Mouse (Mus musculus) forebrain, embryonic 16.5 days (tissue): ENCODE measurements around the gene Wnk2. TPM values are rescaled to one million over a fixed set of nuclear protein-coding genes. Genes with fewer than 3 reads are reported as not detected.

Experiments used
- ATAC-seq: fragments of 200-750 bp; cut with Nextera tagmentation; 2 replicates; pipeline ENCODE4 v1.8.0; 2017; ENCODE audit warnings: mild to moderate bottlenecking, moderate library complexity
- H3K27ac ChIP-seq: fragments of 300-500 bp; sonication (generic); 2 replicates; pipeline ENCODE4 v1.5.1; 2014; ENCODE audit warnings: low read length, control low read depth
- H3K27me3 ChIP-seq: fragments of 300-500 bp; sonication (generic); replicated peaks from 2 replicates; pipeline ENCODE4 v1.6.1; 2014; ENCODE audit warnings: low read length; ENCODE audit not compliant: control insufficient read depth, insufficient read depth
- H3K36me3 ChIP-seq: fragments of 300-500 bp; sonication (generic); 2 replicates; pipeline ENCODE4 v1.6.1; 2014; ENCODE audit not compliant: control insufficient read depth, insufficient read depth
- H3K4me1 ChIP-seq: fragments of 300-500 bp; sonication (generic); replicated peaks from 2 replicates; pipeline ENCODE4 v1.6.1; 2014; ENCODE audit warnings: low read length; ENCODE audit not compliant: control insufficient read depth, insufficient read depth
- H3K4me2 ChIP-seq: fragments of 300-500 bp; sonication (generic); 2 replicates; pipeline ENCODE4 v1.6.1; 2014; ENCODE audit warnings: mild to moderate bottlenecking, low read length, control low read depth
- H3K4me3 ChIP-seq: fragments of 300-500 bp; sonication (generic); replicated peaks from 2 replicates; pipeline ENCODE4 v1.5.1; 2014; ENCODE audit warnings: mild to moderate bottlenecking, low read length, control low read depth
- H3K9ac ChIP-seq: fragments of 300-500 bp; sonication (generic); replicated peaks from 2 replicates; pipeline ENCODE4 v1.6.1; 2014; ENCODE audit warnings: low read depth, low read length, control low read depth
- H3K9me3 ChIP-seq: fragments of 300-500 bp; sonication (generic); 2 replicates; pipeline ENCODE4 v1.6.1; 2016; ENCODE audit warnings: low read length; ENCODE audit not compliant: control insufficient read depth
- WGBS: fragments of 180-500 bp; shearing (Covaris S2); extraction: QIAGEN DNeasy Blood & Tissue Kit; methylation state at CpG from one replicate; pipeline ENCODE4 v1.1.7; 2014; 5-methylcytosine and 5-hydroxymethylcytosine counted together
- polyA plus RNA-seq: library from polyadenylated mRNA; unstranded; fragments of >200 nt; fragmentation: Nextera tagmentation; extraction: Ambion mirVana; gene quantifications from 2 replicates; pipeline ENCODE4 v1.2.1, GENCODE M21; 2015

Gene Wnk2
- polyA plus RNA-seq, 1 experiment from 2014 or later, result 21.3 TPM

- Histone ChIP-seq H3K9ac (no peak overlapping the region), H3K27me3 (no peaks in the 10 kb centered on the region), H3K4me1 (no peaks in the 10 kb centered on the region), H3K4me2 (no peak overlapping the region), H3K27ac (no peak overlapping the region), H3K4me3 (no peak overlapping the region), H3K9me3 (no peaks in the 10 kb centered on the region), H3K36me3 (peaks cover 6% of the 10 kb centered on the region; the same call in 1 of the 2 replicates)
- no peak; the same call in 1 of the 2 replicates for ATAC-seq
- 87% methylated on average over 11 of the region's 11 CpGs for WGBS
Measured at GRCm38 (mm10) chr13:49076196-49076595, 71.6 kb downstream of the Wnk2 start.

GRCm38 (mm10) chr13:49075377-49075776 lies 72.4 kb downstream of the Wnk2 start:
- H3K4me3 ChIP-seq, result no peak overlapping the region
- H3K9me3 ChIP-seq, result no peaks in the 10 kb centered on the region
- no peaks in the 10 kb centered on the region for H3K4me1 ChIP-seq
- no peak overlapping the region for H3K9ac ChIP-seq
- 88% methylated on average over 3 of the region's 3 CpGs for WGBS
- peaks cover 9% of the 10 kb centered on the region; the same call in 1 of the 2 replicates for H3K36me3 ChIP-seq
- no peak for ATAC-seq
- no peak overlapping the region for H3K27ac ChIP-seq
- no peak overlapping the region for H3K4me2 ChIP-seq
- no peaks in the 10 kb centered on the region for H3K27me3 ChIP-seq

GRCm38 (mm10) chr13:49073295-49073694 lies 74.5 kb downstream of the Wnk2 start:
- H3K4me3 ChIP-seq, result no peak overlapping the region
- H3K4me1 ChIP-seq, result no peaks in the 10 kb centered on the region
- H3K27me3 ChIP-seq, result no peaks in the 10 kb centered on the region
- WGBS, result 79% methylated on average over 6 of the region's 6 CpGs
- peaks cover 16% of the 10 kb centered on the region for H3K36me3 ChIP-seq
- H3K9me3 ChIP-seq, result no peaks in the 10 kb centered on the region
- H3K27ac ChIP-seq, result no peak overlapping the region
- ATAC-seq, result no peak
- H3K4me2 ChIP-seq, result no peak overlapping the region
- H3K9ac ChIP-seq, result no peak overlapping the region

- Histone ChIP-seq H3K27me3 (no peaks in the 10 kb centered on the region), H3K9ac (no peak overlapping the region), H3K4me1 (no peaks in the 10 kb centered on the region), H3K36me3 (peaks cover 27% of the 10 kb centered on the region), H3K4me3 (no peak overlapping the region), H3K4me2 (no peak overlapping the region), H3K27ac (no peak overlapping the region), H3K9me3 (no peaks in the 10 kb centered on the region)
- ATAC-seq, result 0 out of 2 replicates have a peak, but pooled peaks have one; percentile 16
- 73% methylated on average over 5 of the region's 5 CpGs for WGBS
Measured at GRCm38 (mm10) chr13:49071861-49072260, 76.0 kb downstream of the Wnk2 start.

GRCm38 (mm10) chr13:49069979-49070378 lies 77.8 kb downstream of the Wnk2 start:
- Histone ChIP-seq H3K9me3 (no peaks in the 10 kb centered on the region), H3K4me1 (no peaks in the 10 kb centered on the region), H3K27me3 (no peaks in the 10 kb centered on the region), H3K36me3 (peaks cover 34% of the 10 kb centered on the region), H3K4me3 (no peak overlapping the region), H3K9ac (no peak overlapping the region), H3K4me2 (no peak overlapping the region), H3K27ac (no peak overlapping the region)
- WGBS, result 84% methylated on average over 6 of the region's 6 CpGs
- ATAC-seq, result no peak

- 81% methylated on average over 4 of the region's 4 CpGs for WGBS
- Histone ChIP-seq H3K27me3 (no peaks in the 10 kb centered on the region), H3K4me1 (no peaks in the 10 kb centered on the region), H3K4me3 (no peak overlapping the region), H3K4me2 (no peak overlapping the region), H3K36me3 (peaks cover 34% of the 10 kb centered on the region), H3K27ac (no peak overlapping the region), H3K9me3 (no peaks in the 10 kb centered on the region), H3K9ac (no peak overlapping the region)
- ATAC-seq, result no peak
Measured at GRCm38 (mm10) chr13:49069393-49069792, 78.4 kb downstream of the Wnk2 start.

- Histone ChIP-seq H3K36me3 (peaks cover 36% of the 10 kb centered on the region), H3K4me3 (no peak overlapping the region), H3K27me3 (no peaks in the 10 kb centered on the region), H3K9me3 (no peaks in the 10 kb centered on the region), H3K4me1 (no peaks in the 10 kb centered on the region), H3K9ac (no peak overlapping the region), H3K27ac (no peak overlapping the region), H3K4me2 (no peak overlapping the region)
- no peak for ATAC-seq
- WGBS, result 93% methylated on average over 5 of the region's 5 CpGs
Measured at GRCm38 (mm10) chr13:49064257-49064656, 83.6 kb downstream of the Wnk2 start.

GRCm38 (mm10) chr13:49060456-49060855 lies 87.4 kb downstream of the Wnk2 start:
- Histone ChIP-seq H3K9ac (no peak overlapping the region), H3K27ac (no peak overlapping the region), H3K4me2 (no peak overlapping the region), H3K4me3 (no peak overlapping the region), H3K4me1 (no peaks in the 10 kb centered on the region), H3K36me3 (peaks cover 21% of the 10 kb centered on the region), H3K9me3 (no peaks in the 10 kb centered on the region), H3K27me3 (no peaks in the 10 kb centered on the region)
- ATAC-seq, result no peak
- 89% methylated on average over 7 of the region's 7 CpGs for WGBS

- Histone ChIP-seq H3K4me2 (no peak overlapping the region), H3K4me1 (no peaks in the 10 kb centered on the region), H3K27me3 (no peaks in the 10 kb centered on the region), H3K4me3 (no peak overlapping the region), H3K9me3 (no peaks in the 10 kb centered on the region), H3K27ac (no peak overlapping the region), H3K36me3 (peaks cover 23% of the 10 kb centered on the region), H3K9ac (no peak overlapping the region)
- no peak for ATAC-seq
- 92% methylated on average over 4 of the region's 4 CpGs for WGBS
Measured at GRCm38 (mm10) chr13:49058528-49058927, 89.3 kb downstream of the Wnk2 start.

- ATAC-seq, result no peak
Measured at GRCm38 (mm10) chr13:49056304-49056703, 91.5 kb downstream of the Wnk2 start.

More at GRCm38 (mm10) chr13:49056304-49056703, 91.5 kb downstream of the Wnk2 start:
- no peak overlapping the region for H3K4me2 ChIP-seq
- no peaks in the 10 kb centered on the region for H3K4me1 ChIP-seq
- no peak overlapping the region for H3K4me3 ChIP-seq
- no peaks in the 10 kb centered on the region for H3K27me3 ChIP-seq
- 93% methylated on average over 4 of the region's 4 CpGs for WGBS
- no peak overlapping the region for H3K27ac ChIP-seq
- H3K36me3 ChIP-seq, result peaks cover 26% of the 10 kb centered on the region
- H3K9me3 ChIP-seq, result no peaks in the 10 kb centered on the region
- no peak overlapping the region for H3K9ac ChIP-seq
